Mouse (Mus musculus): ENCODE results near the gene Lsp1. TPM values are rescaled to one million over a fixed set of nuclear protein-coding genes. Genes with fewer than 3 reads are reported as not detected.
A peak's percentile ranks its signal among the peaks of the same experiment; 100 is the strongest.

Gene Lsp1
- polyA plus RNA-seq, 1 experiment from 2014 or later = 22.8 TPM

DNA sequence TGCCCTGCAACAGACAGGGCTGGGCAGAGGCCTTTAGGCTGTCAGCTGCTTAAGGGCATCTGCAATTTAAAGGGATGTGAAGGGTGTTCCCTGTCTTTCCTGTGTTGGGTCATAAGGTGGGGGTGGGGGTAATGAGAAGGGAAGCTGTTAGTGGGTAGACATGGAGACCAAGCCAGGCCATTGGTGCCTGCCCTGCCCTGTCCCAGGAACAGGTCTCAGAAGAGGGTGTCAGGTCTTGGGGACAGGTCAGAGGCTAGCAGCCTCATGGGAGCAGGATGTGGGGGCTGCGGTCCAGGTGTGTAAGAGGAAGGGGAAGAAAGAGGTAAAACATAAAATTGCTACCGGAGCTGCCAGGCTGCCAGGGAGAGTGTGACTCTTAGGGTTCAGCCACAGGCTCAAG, 837 bp downstream of the Lsp1 start:
- DNase-seq (ENCODE audit: low spot score) (no peak), ATAC-seq (ENCODE audit: insufficient number of reproducible peaks, low FRiP score, low TSS enrichment, low read depth) (no peak)
- no peaks in the 10 kb centered on the region for H3K36me3 ChIP-seq (ENCODE audit: control insufficient read depth, insufficient read depth, low read length)
- 94% methylated on average over 2 of the region's 2 CpGs for WGBS
- no peak overlapping the region for H3K9ac ChIP-seq (ENCODE audit: low read length)
- H3K4me3 ChIP-seq (ENCODE audit: low read depth, low read length) = no peak overlapping the region
- no peak overlapping the region for H3K27ac ChIP-seq (replicated peaks; ENCODE audit: low read depth, low read length)
- no peaks in the 10 kb centered on the region for H3K9me3 ChIP-seq (ENCODE audit: control insufficient read depth, low read length)
- no peak overlapping the region for H3K4me2 ChIP-seq (ENCODE audit: low read depth, severe bottlenecking)
- H3K4me1 ChIP-seq (ENCODE audit: control insufficient read depth, insufficient read depth, low read length) = peaks cover 8% of the 10 kb centered on the region
- H3K27me3 ChIP-seq (ENCODE audit: control insufficient read depth, insufficient read depth, low read length) = no peaks in the 10 kb centered on the region

DNA sequence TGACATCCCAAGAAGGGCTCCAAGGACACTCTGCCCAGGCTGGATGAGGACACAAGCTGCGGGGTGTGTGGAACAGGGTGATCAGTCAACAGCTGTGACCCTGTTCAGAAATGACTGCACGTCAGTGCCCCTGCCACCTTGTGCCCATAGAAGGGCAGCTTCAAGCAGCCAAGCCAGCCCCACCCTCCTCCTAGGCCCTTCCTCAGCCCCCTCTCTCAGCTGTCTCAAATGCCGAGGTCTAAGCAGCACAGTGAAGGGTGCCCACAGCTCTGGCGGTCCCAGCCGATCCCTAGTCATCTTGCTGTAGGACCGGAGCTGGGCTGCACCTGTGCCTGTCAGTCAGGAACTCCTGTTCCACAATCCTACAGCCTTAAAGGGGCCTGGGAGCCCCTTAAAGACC, 1.6 kb downstream of the Lsp1 start:
- Histone ChIP-seq H3K4me3 (ENCODE audit: low read depth, low read length) (no peak overlapping the region), H3K9me3 (ENCODE audit: control insufficient read depth, low read length) (no peaks in the 10 kb centered on the region), H3K36me3 (ENCODE audit: control insufficient read depth, insufficient read depth, low read length) (no peaks in the 10 kb centered on the region), H3K9ac (ENCODE audit: low read length) (no peak overlapping the region), H3K27ac (replicated peaks; ENCODE audit: low read depth, low read length) (no peak overlapping the region), H3K27me3 (ENCODE audit: control insufficient read depth, insufficient read depth, low read length) (no peaks in the 10 kb centered on the region), H3K4me1 (ENCODE audit: control insufficient read depth, insufficient read depth, low read length) (peaks cover 8% of the 10 kb centered on the region), H3K4me2 (ENCODE audit: low read depth, severe bottlenecking) (no peak overlapping the region)
- 87% methylated on average over 6 of the region's 6 CpGs for WGBS
- ATAC-seq (ENCODE audit: insufficient number of reproducible peaks, low FRiP score, low TSS enrichment, low read depth) = no peak
- DNase-seq (ENCODE audit: low spot score) = no peak

DNA sequence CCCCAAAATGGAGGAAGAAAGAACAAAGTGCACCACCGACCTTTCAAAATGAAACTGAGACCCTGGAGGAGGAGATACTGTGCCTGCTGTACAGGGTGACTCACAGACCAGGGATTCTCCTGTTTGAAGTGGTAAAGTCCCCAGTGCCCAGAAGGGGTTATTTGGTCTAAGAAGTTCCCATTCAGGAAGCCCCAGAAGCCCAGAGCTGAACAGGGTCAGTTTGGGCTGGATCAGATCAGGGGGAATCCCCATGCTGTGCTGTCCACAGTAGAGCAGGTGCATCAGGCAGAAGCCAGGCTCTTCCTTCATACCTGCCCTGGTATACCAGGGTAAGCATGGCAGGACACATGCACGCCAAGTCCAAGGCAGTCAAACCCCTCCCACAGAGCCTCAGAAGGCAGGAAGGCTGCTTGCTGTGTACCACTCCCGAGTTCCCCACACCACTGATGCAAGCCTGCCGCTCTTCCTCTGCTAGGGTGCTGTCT, 2.0 kb downstream of the Lsp1 start:
- no peak for ATAC-seq (ENCODE audit: insufficient number of reproducible peaks, low FRiP score, low TSS enrichment, low read depth)
- Histone ChIP-seq H3K27me3 (ENCODE audit: control insufficient read depth, insufficient read depth, low read length) (no peaks in the 10 kb centered on the region), H3K4me2 (ENCODE audit: low read depth, severe bottlenecking) (no peak overlapping the region), H3K27ac (replicated peaks; ENCODE audit: low read depth, low read length) (no peak overlapping the region), H3K9me3 (ENCODE audit: control insufficient read depth, low read length) (no peaks in the 10 kb centered on the region), H3K9ac (ENCODE audit: low read length) (no peak overlapping the region), H3K4me3 (ENCODE audit: low read depth, low read length) (no peak overlapping the region), H3K4me1 (ENCODE audit: control insufficient read depth, insufficient read depth, low read length) (peaks cover 7% of the 10 kb centered on the region), H3K36me3 (ENCODE audit: control insufficient read depth, insufficient read depth, low read length) (no peaks in the 10 kb centered on the region)
- DNase-seq (ENCODE audit: low spot score) = no peak
- WGBS = 77% methylated on average over 4 of the region's 4 CpGs

DNA sequence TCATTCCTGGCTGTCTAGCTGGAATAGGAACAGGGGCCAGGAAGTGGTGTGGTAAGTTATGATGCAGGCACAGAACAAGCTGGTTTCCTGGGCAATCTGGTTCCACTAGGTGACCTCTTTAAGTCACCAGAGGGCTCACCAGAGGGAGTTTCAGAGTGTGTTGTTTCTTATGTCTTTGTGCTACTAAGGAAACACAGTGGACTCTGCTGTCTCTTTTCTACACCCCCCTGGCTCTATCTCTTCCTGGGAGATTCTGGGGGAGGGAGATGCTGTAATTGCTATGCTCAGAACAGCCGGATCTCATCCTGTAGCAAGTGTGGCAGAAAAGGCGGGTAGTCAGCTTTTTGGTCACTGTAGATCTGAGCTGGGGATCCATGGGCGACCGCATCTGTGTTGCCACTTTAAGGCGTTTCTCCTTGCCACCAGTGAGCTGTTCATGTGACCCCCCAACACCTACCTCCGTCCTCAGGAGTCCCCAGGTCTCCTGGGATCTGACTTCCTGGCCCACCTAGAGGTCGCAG, 9.6 kb downstream of the Lsp1 start:
- ATAC-seq (ENCODE audit: insufficient number of reproducible peaks, low FRiP score, low TSS enrichment, low read depth) (no peak), DNase-seq (ENCODE audit: low spot score) (no peak)
- Histone ChIP-seq H3K9me3 (ENCODE audit: control insufficient read depth, low read length) (no peaks in the 10 kb centered on the region), H3K4me2 (ENCODE audit: low read depth, severe bottlenecking) (no peak overlapping the region), H3K27me3 (ENCODE audit: control insufficient read depth, insufficient read depth, low read length) (no peaks in the 10 kb centered on the region), H3K9ac (ENCODE audit: low read length) (no peak overlapping the region), H3K4me3 (ENCODE audit: low read depth, low read length) (no peak overlapping the region), H3K27ac (replicated peaks; ENCODE audit: low read depth, low read length) (no peak overlapping the region), H3K4me1 (ENCODE audit: control insufficient read depth, insufficient read depth, low read length) (peaks cover 22% of the 10 kb centered on the region), H3K36me3 (ENCODE audit: control insufficient read depth, insufficient read depth, low read length) (no peaks in the 10 kb centered on the region)
- 80% methylated on average over 7 of the region's 7 CpGs for WGBS

GRCm38 (mm10) chr7:142470808-142471413, 10.3 kb downstream of the Lsp1 start:
- Histone ChIP-seq H3K27me3 (ENCODE audit: control insufficient read depth, insufficient read depth, low read length) (no peaks in the 10 kb centered on the region), H3K27ac (replicated peaks; ENCODE audit: low read depth, low read length) (0 out of 2 replicates have a peak overlapping the region, but pooled peaks have one; percentile 9), H3K36me3 (ENCODE audit: control insufficient read depth, insufficient read depth, low read length) (no peaks in the 10 kb centered on the region), H3K9me3 (ENCODE audit: control insufficient read depth, low read length) (no peaks in the 10 kb centered on the region), H3K4me3 (ENCODE audit: low read depth, low read length) (no peak overlapping the region), H3K4me2 (ENCODE audit: low read depth, severe bottlenecking) (no peak overlapping the region), H3K4me1 (ENCODE audit: control insufficient read depth, insufficient read depth, low read length) (peaks cover 22% of the 10 kb centered on the region), H3K9ac (ENCODE audit: low read length) (no peak overlapping the region)
- DNase-seq (ENCODE audit: low spot score) = peak; percentile 75
- peak; percentile 61; the same call in 1 of the 2 replicates for ATAC-seq (ENCODE audit: insufficient number of reproducible peaks, low FRiP score, low TSS enrichment, low read depth)
- WGBS = 18% methylated on average over 4 of the region's 4 CpGs

DNA sequence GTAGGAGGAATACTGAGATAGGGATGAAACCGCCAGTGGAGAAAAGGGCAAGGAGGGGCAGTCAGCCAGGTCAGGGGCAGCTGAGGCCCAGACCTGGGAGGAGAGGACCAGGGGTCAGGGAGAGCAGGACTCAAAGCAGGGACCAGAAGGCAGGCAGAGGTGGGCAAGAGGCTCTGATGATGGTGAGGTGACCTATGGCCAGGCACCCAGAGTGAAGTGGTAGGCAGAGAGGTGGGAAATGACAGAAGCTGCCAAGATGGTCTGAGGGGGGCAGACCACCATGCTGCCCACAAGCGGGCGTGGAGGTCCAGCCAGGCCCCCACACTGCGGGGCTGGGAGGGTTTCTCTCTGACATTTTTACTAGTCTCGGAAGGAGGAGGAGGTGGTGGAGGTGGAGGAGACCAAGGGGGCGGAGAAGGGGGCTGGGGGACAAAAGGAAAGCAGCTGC, 10.8 kb downstream of the Lsp1 start:
- Histone ChIP-seq H3K36me3 (ENCODE audit: control insufficient read depth, insufficient read depth, low read length) (no peaks in the 10 kb centered on the region), H3K27ac (replicated peaks; ENCODE audit: low read depth, low read length) (peak overlapping the region; percentile 76), H3K27me3 (ENCODE audit: control insufficient read depth, insufficient read depth, low read length) (no peaks in the 10 kb centered on the region), H3K4me2 (ENCODE audit: low read depth, severe bottlenecking) (peak overlapping the region; percentile 18; the same call in 1 of the 2 replicates), H3K4me3 (ENCODE audit: low read depth, low read length) (no peak overlapping the region), H3K4me1 (ENCODE audit: control insufficient read depth, insufficient read depth, low read length) (peaks cover 22% of the 10 kb centered on the region), H3K9me3 (ENCODE audit: control insufficient read depth, low read length) (no peaks in the 10 kb centered on the region), H3K9ac (ENCODE audit: low read length) (peak overlapping the region; percentile 62)
- DNase-seq (ENCODE audit: low spot score) (peak; percentile 40), ATAC-seq (ENCODE audit: insufficient number of reproducible peaks, low FRiP score, low TSS enrichment, low read depth) (peak; percentile 27; the same call in 1 of the 2 replicates)
- WGBS = 16% methylated on average over 6 of the region's 6 CpGs

- Histone ChIP-seq H3K9ac (ENCODE audit: low read length) (peak overlapping the region; percentile 62), H3K4me1 (ENCODE audit: control insufficient read depth, insufficient read depth, low read length) (peaks cover 22% of the 10 kb centered on the region), H3K9me3 (ENCODE audit: control insufficient read depth, low read length) (no peaks in the 10 kb centered on the region), H3K27me3 (ENCODE audit: control insufficient read depth, insufficient read depth, low read length) (no peaks in the 10 kb centered on the region), H3K36me3 (ENCODE audit: control insufficient read depth, insufficient read depth, low read length) (no peaks in the 10 kb centered on the region), H3K4me3 (ENCODE audit: low read depth, low read length) (no peak overlapping the region), H3K27ac (replicated peaks; ENCODE audit: low read depth, low read length) (peak overlapping the region; percentile 76), H3K4me2 (ENCODE audit: low read depth, severe bottlenecking) (peak overlapping the region; percentile 22)
- no peak for ATAC-seq (ENCODE audit: insufficient number of reproducible peaks, low FRiP score, low TSS enrichment, low read depth)
- peak; percentile 36 for DNase-seq (ENCODE audit: low spot score)
- WGBS = 26% methylated on average over 15 of the region's 15 CpGs
Measured at GRCm38 (mm10) chr7:142471884-142472570, 11.4 kb downstream of the Lsp1 start.

GRCm38 (mm10) chr7:142472936-142473335, 12.3 kb downstream of the Lsp1 start:
- Histone ChIP-seq H3K9me3 (ENCODE audit: control insufficient read depth, low read length) (no peaks in the 10 kb centered on the region), H3K4me1 (ENCODE audit: control insufficient read depth, insufficient read depth, low read length) (peaks cover 22% of the 10 kb centered on the region), H3K9ac (ENCODE audit: low read length) (no peak overlapping the region), H3K4me2 (ENCODE audit: low read depth, severe bottlenecking) (no peak overlapping the region), H3K4me3 (ENCODE audit: low read depth, low read length) (no peak overlapping the region), H3K36me3 (ENCODE audit: control insufficient read depth, insufficient read depth, low read length) (no peaks in the 10 kb centered on the region), H3K27ac (replicated peaks; ENCODE audit: low read depth, low read length) (no peak overlapping the region; the same call in 1 of the 2 replicates), H3K27me3 (ENCODE audit: control insufficient read depth, insufficient read depth, low read length) (no peaks in the 10 kb centered on the region)
- DNase-seq (ENCODE audit: low spot score) (no peak), ATAC-seq (ENCODE audit: insufficient number of reproducible peaks, low FRiP score, low TSS enrichment, low read depth) (no peak)
- 93% methylated on average over 4 of the region's 4 CpGs for WGBS

Measured in limb, embryonic 11.5 days (tissue).